Mouse (Mus musculus) heart, embryonic 16.5 days (tissue): ENCODE data around the gene Smg1. TPM values are rescaled to one million over a fixed set of nuclear protein-coding genes. Genes with fewer than 3 reads are reported as not detected.
"Not testable (repeated sequence)": the region's sequence is repeated elsewhere in the genome, so short reads cannot be mapped to it uniquely, and the experiment has no call there.

Experiments
- ATAC-seq: fragments of 200-750 bp; cut with Nextera tagmentation; replicated peaks from 2 replicates; pipeline ENCODE4 v1.8.0; 2017; ENCODE audit warnings: moderate number of reproducible peaks; ENCODE audit not compliant: insufficient read depth, low FRiP score; ENCODE audit errors: extremely low read depth
- H3K27ac ChIP-seq: fragments of 300-500 bp; sonication (generic); 2 replicates; pipeline ENCODE4 v1.5.1; 2014; ENCODE audit warnings: mild to moderate bottlenecking, low read length, control low read depth, moderate library complexity
- H3K27me3 ChIP-seq: fragments of 300-500 bp; sonication (generic); 2 replicates; pipeline ENCODE4 v1.6.1; 2014; ENCODE audit warnings: low read length, mixed read lengths; ENCODE audit not compliant: control insufficient read depth, insufficient read depth
- H3K36me3 ChIP-seq: fragments of 300-500 bp; sonication (generic); 2 replicates; pipeline ENCODE4 v1.6.1; 2014; ENCODE audit not compliant: control insufficient read depth, insufficient read depth
- H3K4me1 ChIP-seq: fragments of 300-500 bp; sonication (generic); 2 replicates; pipeline ENCODE4 v1.6.1; 2014; ENCODE audit warnings: low read length, mixed read lengths; ENCODE audit not compliant: control insufficient read depth, insufficient read depth
- H3K4me2 ChIP-seq: fragments of 300-500 bp; sonication (generic); 2 replicates; pipeline ENCODE4 v1.6.1; 2014; ENCODE audit warnings: low read depth, mild to moderate bottlenecking, control low read depth, low read length
- H3K4me3 ChIP-seq: fragments of 300-500 bp; sonication (generic); 2 replicates; pipeline ENCODE4 v1.5.1; 2014; ENCODE audit warnings: mild to moderate bottlenecking, control low read depth, low read length
- H3K9ac ChIP-seq: fragments of 300-500 bp; sonication (generic); 2 replicates; pipeline ENCODE4 v1.6.1; 2014; ENCODE audit warnings: low read length, control low read depth
- H3K9me3 ChIP-seq: fragments of 300-500 bp; sonication (generic); replicated peaks from 2 replicates; pipeline ENCODE4 v1.6.1; 2016; ENCODE audit warnings: low read length; ENCODE audit not compliant: control insufficient read depth
- WGBS: fragments of 180-500 bp; shearing (Covaris S2); extraction: QIAGEN DNeasy Blood & Tissue Kit; methylation state at CpG from one replicate; pipeline ENCODE4 v1.1.7; 2014; 5-methylcytosine and 5-hydroxymethylcytosine counted together
- polyA plus RNA-seq: library from polyadenylated mRNA; unstranded; fragments of >200 nt; fragmentation: Nextera tagmentation; extraction: Ambion mirVana; gene quantifications from 2 replicates; pipeline ENCODE4 v1.2.1, GENCODE M21; 2015

Gene Smg1
- polyA plus RNA-seq, 1 experiment from 2014 or later = 13.9 TPM

- H3K9ac ChIP-seq = no peak overlapping the region
- no peaks in the 10 kb centered on the region for H3K27me3 ChIP-seq
- no peak overlapping the region for H3K4me3 ChIP-seq
- 0 out of 2 replicates have a peak, but pooled peaks have one; percentile 32 for ATAC-seq
- H3K4me2 ChIP-seq = no peak overlapping the region
- H3K27ac ChIP-seq = peak overlapping the region; percentile 50
- peaks cover 10% of the 10 kb centered on the region for H3K4me1 ChIP-seq
- no peaks in the 10 kb centered on the region for H3K9me3 ChIP-seq
- H3K36me3 ChIP-seq = peaks cover 51% of the 10 kb centered on the region
- WGBS = 38% methylated on average over 3 of the region's 3 CpGs
Observed at GRCm38 (mm10) chr7:118181123-118181522, 62.3 kb downstream of the Smg1 start.

- Histone ChIP-seq H3K27me3 (no peaks in the 10 kb centered on the region), H3K36me3 (peaks cover 42% of the 10 kb centered on the region), H3K4me3 (no peak overlapping the region), H3K27ac (no peak overlapping the region), H3K4me2 (no peak overlapping the region), H3K4me1 (peaks cover 10% of the 10 kb centered on the region), H3K9me3 (no peaks in the 10 kb centered on the region), H3K9ac (no peak overlapping the region)
- ATAC-seq = no peak
- 70% methylated on average over 3 of the region's 3 CpGs for WGBS
Observed at GRCm38 (mm10) chr7:118179782-118180181, 63.7 kb downstream of the Smg1 start.

- H3K4me2 ChIP-seq = no peak overlapping the region
- no peaks in the 10 kb centered on the region for H3K9me3 ChIP-seq
- no peaks in the 10 kb centered on the region for H3K27me3 ChIP-seq
- peaks cover 44% of the 10 kb centered on the region for H3K36me3 ChIP-seq
- H3K4me3 ChIP-seq = no peak overlapping the region
- H3K9ac ChIP-seq = no peak overlapping the region
- ATAC-seq = no peak
- H3K4me1 ChIP-seq = peaks cover 2% of the 10 kb centered on the region
- H3K27ac ChIP-seq = no peak overlapping the region
- 46% methylated on average over 1 of the region's 1 CpGs for WGBS
Observed at GRCm38 (mm10) chr7:118175821-118176355, 67.6 kb downstream of the Smg1 start.

- not testable (repeated sequence) for H3K4me1 ChIP-seq, H3K9me3 ChIP-seq, H3K4me2 ChIP-seq, H3K9ac ChIP-seq, H3K27ac ChIP-seq, H3K27me3 ChIP-seq, H3K4me3 ChIP-seq, ATAC-seq
- H3K36me3 ChIP-seq = peaks cover 47% of the 10 kb centered on the region
- 71% methylated on average over 2 of the region's 2 CpGs for WGBS
Observed at GRCm38 (mm10) chr7:118170125-118170524, 73.3 kb downstream of the Smg1 start.

- Histone ChIP-seq H3K36me3 (peaks cover 46% of the 10 kb centered on the region), H3K9me3 (no peaks in the 10 kb centered on the region), H3K4me2 (no peak overlapping the region), H3K27ac (no peak overlapping the region), H3K27me3 (no peaks in the 10 kb centered on the region), H3K9ac (no peak overlapping the region), H3K4me3 (no peak overlapping the region), H3K4me1 (no peaks in the 10 kb centered on the region)
- no peak for ATAC-seq
- 89% methylated on average over 8 of the region's 8 CpGs for WGBS
Observed at GRCm38 (mm10) chr7:118163006-118163405, 80.5 kb downstream of the Smg1 start.

- Histone ChIP-seq H3K36me3 (peaks cover 39% of the 10 kb centered on the region), H3K4me3 (no peak overlapping the region), H3K27me3 (no peaks in the 10 kb centered on the region), H3K9me3 (no peaks in the 10 kb centered on the region), H3K9ac (no peak overlapping the region), H3K4me1 (no peaks in the 10 kb centered on the region), H3K27ac (no peak overlapping the region), H3K4me2 (no peak overlapping the region)
- 73% methylated on average over 3 of the region's 3 CpGs for WGBS
- ATAC-seq = no peak
Observed at GRCm38 (mm10) chr7:118160121-118160520, 83.3 kb downstream of the Smg1 start.

GRCm38 (mm10) chr7:118156461-118156860, 87.0 kb downstream of the Smg1 start:
- H3K36me3 ChIP-seq = peaks cover 54% of the 10 kb centered on the region
- no peak overlapping the region for H3K4me3 ChIP-seq
- no peak for ATAC-seq
- no peaks in the 10 kb centered on the region for H3K9me3 ChIP-seq
- WGBS = 68% methylated on average over 7 of the region's 7 CpGs
- no peak overlapping the region for H3K4me2 ChIP-seq
- no peak overlapping the region for H3K9ac ChIP-seq
- no peaks in the 10 kb centered on the region for H3K4me1 ChIP-seq
- no peaks in the 10 kb centered on the region for H3K27me3 ChIP-seq
- H3K27ac ChIP-seq = no peak overlapping the region

- H3K27me3 ChIP-seq = no peaks in the 10 kb centered on the region
- H3K9ac ChIP-seq = no peak overlapping the region
- ATAC-seq = no peak
- H3K27ac ChIP-seq = no peak overlapping the region
- no peak overlapping the region for H3K4me2 ChIP-seq
- H3K9me3 ChIP-seq = no peaks in the 10 kb centered on the region
- no peaks in the 10 kb centered on the region for H3K4me1 ChIP-seq
- no peak overlapping the region for H3K4me3 ChIP-seq
- WGBS = 88% methylated on average over 6 of the region's 6 CpGs
- peaks cover 55% of the 10 kb centered on the region for H3K36me3 ChIP-seq
Observed at GRCm38 (mm10) chr7:118154150-118154549, 89.3 kb downstream of the Smg1 start.

- no peak overlapping the region for H3K4me3 ChIP-seq
- H3K27me3 ChIP-seq = no peaks in the 10 kb centered on the region
- H3K27ac ChIP-seq = no peak overlapping the region
- WGBS = 84% methylated on average over 3 of the region's 3 CpGs
- H3K36me3 ChIP-seq = peaks cover 61% of the 10 kb centered on the region
- no peak overlapping the region for H3K9ac ChIP-seq
- H3K4me1 ChIP-seq = no peaks in the 10 kb centered on the region
- no peak for ATAC-seq
- no peak overlapping the region for H3K4me2 ChIP-seq
- H3K9me3 ChIP-seq = no peaks in the 10 kb centered on the region
Observed at GRCm38 (mm10) chr7:118143602-118144001, 99.9 kb downstream of the Smg1 start.
